ENCODE assay signal across 26 mouse cellular contexts in genomic region chr12:68840156-68840555, GRCm38 (mm10).
DNase-seq lines count a peak whose midpoint lies in the region; ATAC-seq and TF ChIP-seq lines count a peak whose summit lies in the region.
"Had no signal": no experiment of that assay in that cellular context is flagged by ENCODE, and none has a peak within 500 bp of the region (broad histone marks: within the 10 kb centered on the region; RNA-seq: fewer than 3 reads in every experiment).

No protein-coding gene starts in this region.

- no peak for TF ChIP-seq CTCF in midbrain, postnatal 0 days (IDR thresholded peaks at IDR 0.05)

- H3K36me3 ChIP-seq in midbrain, embryonic 15.5 days (replicated peaks) = no peaks in the 10 kb centered on the region
- no peaks in the 10 kb centered on the region for H3K36me3 ChIP-seq in midbrain, postnatal 0 days (ENCODE audit: insufficient read depth, low read length)
- H3K36me3 ChIP-seq: embryonic facial prominence, embryonic 13.5 days; embryonic facial prominence, embryonic 15.5 days; forebrain, embryonic 10.5 days; forebrain, embryonic 12.5 days; G1E had no signal

- no peaks in the 10 kb centered on the region for H3K4me1 ChIP-seq in midbrain, embryonic 15.5 days
- H3K4me1 ChIP-seq in midbrain, postnatal 0 days (ENCODE audit: insufficient read depth, low read length) = no peaks in the 10 kb centered on the region
- H3K4me1 ChIP-seq: embryonic facial prominence, embryonic 13.5 days; embryonic facial prominence, embryonic 15.5 days; forebrain, embryonic 10.5 days; forebrain, embryonic 12.5 days had no signal

- H3K4me3 ChIP-seq in midbrain, embryonic 15.5 days = no peak overlapping the region
- no peak overlapping the region for H3K4me3 ChIP-seq in midbrain, postnatal 0 days (ENCODE audit: low read depth, low read length)
- H3K4me3 ChIP-seq: embryonic facial prominence, embryonic 13.5 days; embryonic facial prominence, embryonic 15.5 days; erythroblast, embryonic 14.5 days; forebrain, embryonic 10.5 days; forebrain, embryonic 12.5 days had no signal

- 0 out of 2 replicates have a peak overlapping the region, but pooled peaks have one; percentile 38 for H3K27ac ChIP-seq in midbrain, embryonic 15.5 days
- no peak overlapping the region for H3K27ac ChIP-seq in midbrain, postnatal 0 days (ENCODE audit: low read depth, low read length)
- H3K27ac ChIP-seq: embryonic facial prominence, embryonic 13.5 days; embryonic facial prominence, embryonic 15.5 days; forebrain, embryonic 10.5 days; forebrain, embryonic 12.5 days had no signal

- H3K4me2 ChIP-seq in midbrain, embryonic 15.5 days = no peak overlapping the region
- no peak overlapping the region for H3K4me2 ChIP-seq in midbrain, postnatal 0 days (ENCODE audit: low read depth, low read length, poor library complexity, severe bottlenecking)
- H3K4me2 ChIP-seq: embryonic facial prominence, embryonic 13.5 days; embryonic facial prominence, embryonic 15.5 days; forebrain, embryonic 12.5 days had no signal

- H3K9me3 ChIP-seq in midbrain, embryonic 15.5 days = no peaks in the 10 kb centered on the region
- no peaks in the 10 kb centered on the region for H3K9me3 ChIP-seq in midbrain, postnatal 0 days (ENCODE audit: low read length)
- H3K9me3 ChIP-seq: embryonic facial prominence, embryonic 13.5 days; embryonic facial prominence, embryonic 15.5 days; forebrain, embryonic 10.5 days; forebrain, embryonic 12.5 days had no signal

- H3K27me3 ChIP-seq in midbrain, embryonic 15.5 days (replicated peaks) = no peaks in the 10 kb centered on the region
- no peaks in the 10 kb centered on the region for H3K27me3 ChIP-seq in midbrain, postnatal 0 days (ENCODE audit: insufficient read depth, low read length)
- H3K27me3 ChIP-seq: CH12.LX; embryonic facial prominence, embryonic 13.5 days; embryonic facial prominence, embryonic 15.5 days; forebrain, embryonic 12.5 days had no signal

- WGBS in midbrain, embryonic 15.5 days = 84% methylated on average over 2 of the region's 2 CpGs
- WGBS in midbrain, postnatal 0 days = 85% methylated on average over 2 of the region's 2 CpGs

- ATAC-seq in midbrain, embryonic 15.5 days (replicated peaks) = no peak
- ATAC-seq in midbrain, postnatal 0 days (ENCODE audit: low FRiP score) = no peak
- ATAC-seq: CD4-positive, CD25-positive, alpha-beta regulatory T cell, adult 4 months; forebrain, embryonic 14.5 days; forebrain, embryonic 16.5 days had no signal

- peak; percentile 7 for DNase-seq in adrenal gland, adult 2 months
- DNase-seq in adrenal gland, postnatal 4 days (ENCODE audit: low spot score in 2 of 2) = no peak
- DNase-seq in adrenal gland, postnatal 14 days = peak; percentile 42
- no peak for DNase-seq in adrenal gland, adult 8-10 months
- DNase-seq in midbrain, postnatal 0 days (ENCODE audit: low spot score) = no peak
- peak; percentile 5 for DNase-seq in adrenal gland, postnatal 25 days
- DNase-seq in ovary, postnatal 36 days (ENCODE audit: low spot score) = no peak
- DNase-seq: B cell, adult 2 months; cerebellum, adult 11 months; cerebellum, adult 18-20 months; cerebellum, adult 8-10 months; cerebellum, adult 9-11 months; cerebellum, postnatal 14 days; cerebellum, postnatal 36 days; embryo, embryonic 11 days had no signal

- no peak overlapping the region for H3K9ac ChIP-seq in midbrain, embryonic 15.5 days
- no peak overlapping the region for H3K9ac ChIP-seq in midbrain, postnatal 0 days (replicated peaks; ENCODE audit: low read length, poor library complexity, severe bottlenecking)
- H3K9ac ChIP-seq: embryonic facial prominence, embryonic 13.5 days; embryonic facial prominence, embryonic 15.5 days; forebrain, embryonic 12.5 days had no signal

Comparison
In these comparisons a context has a peak if more than half of its experiments do, and no peak if none do; other contexts are left out.
1. DNase-seq: peak in adrenal gland, adult 2 months (single experiment), adrenal gland, postnatal 14 days (single experiment) and adrenal gland, postnatal 25 days (single experiment); none in adrenal gland, postnatal 4 days (0 of 2), adrenal gland, adult 8-10 months (single experiment), midbrain, postnatal 0 days (single experiment) and ovary, postnatal 36 days (single experiment).